Mouse (Mus musculus): ENCODE measurements around the gene Papola. TPM values are rescaled to one million over a fixed set of nuclear protein-coding genes. Genes with fewer than 3 reads are reported as not detected.

The Papola gene
- polyA plus RNA-seq, 1 experiment from 2014 or later = 256 TPM

DNA sequence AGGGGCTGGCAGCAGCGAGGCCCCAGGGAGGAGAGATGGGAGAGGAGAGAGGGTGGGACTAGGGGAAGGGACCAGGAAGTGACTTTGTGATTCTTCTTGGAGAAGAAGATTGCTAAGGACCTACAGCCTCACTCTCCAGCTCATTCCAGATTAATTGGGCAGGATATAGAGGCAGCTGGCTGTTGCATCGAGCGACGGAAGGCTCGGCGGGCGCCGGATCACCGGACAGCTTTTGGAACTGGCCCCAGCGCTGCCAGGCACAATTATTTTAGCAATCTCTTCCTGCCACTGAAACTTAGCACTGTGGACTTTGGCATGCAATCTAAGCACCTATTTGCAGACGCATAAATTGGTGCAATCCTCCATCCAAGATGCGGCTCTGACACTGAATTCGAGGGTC is 92.4 kb downstream of the Papola start:
- Histone ChIP-seq H3K27ac (ENCODE audit: low read depth, low read length) (no peak overlapping the region), H3K9me3 (ENCODE audit: control insufficient read depth, low read length) (no peaks in the 10 kb centered on the region; the same call in 1 of the 2 replicates), H3K27me3 (ENCODE audit: control insufficient read depth, insufficient read depth, low read length) (no peaks in the 10 kb centered on the region), H3K4me1 (replicated peaks; ENCODE audit: control insufficient read depth, insufficient read depth, low read length) (peaks cover 7% of the 10 kb centered on the region; the same call in 1 of the 2 replicates), H3K36me3 (ENCODE audit: control insufficient read depth, insufficient read depth, low read length) (no peaks in the 10 kb centered on the region), H3K4me3 (ENCODE audit: low read depth, low read length) (no peak overlapping the region), H3K4me2 (ENCODE audit: low read depth, low read length, severe bottlenecking) (no peak overlapping the region), H3K9ac (ENCODE audit: low read length) (no peak overlapping the region)
- DNase-seq (ENCODE audit: low spot score) (no peak), ATAC-seq (replicated peaks; ENCODE audit: low FRiP score) (no peak)
- 93% methylated on average over 13 of the region's 13 CpGs for WGBS

DNA sequence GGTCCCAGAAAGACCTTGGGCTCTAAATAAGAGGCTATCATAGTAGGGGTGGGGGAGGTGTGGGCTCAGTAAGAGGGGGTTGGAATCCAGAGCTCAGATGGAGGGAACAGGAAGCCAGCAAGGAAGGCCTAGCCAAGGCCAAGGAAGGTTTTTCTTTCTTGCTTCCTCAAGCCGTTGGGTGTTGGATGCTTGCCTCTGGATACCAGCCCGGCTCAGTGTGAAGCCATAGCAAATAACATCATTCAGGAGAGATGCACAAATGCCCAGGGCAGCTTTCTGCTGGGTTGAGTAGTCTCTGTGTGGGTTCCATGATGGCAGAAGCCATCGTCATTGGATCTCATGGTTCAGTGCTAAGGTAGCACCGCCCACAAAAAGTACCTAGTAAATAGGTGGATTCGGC is 94.3 kb downstream of the Papola start:
- H3K27me3 ChIP-seq (ENCODE audit: control insufficient read depth, insufficient read depth, low read length) = no peaks in the 10 kb centered on the region
- WGBS = 91% methylated on average over 5 of the region's 5 CpGs
- no peak for ATAC-seq (replicated peaks; ENCODE audit: low FRiP score)

GRCm38 (mm10) chr12:105883799-105884514 is 99.5 kb downstream of the Papola start:
- Histone ChIP-seq H3K27ac (ENCODE audit: low read depth, low read length) (peak overlapping the region; percentile 55; the same call in 1 of the 2 replicates), H3K36me3 (ENCODE audit: control insufficient read depth, insufficient read depth, low read length) (no peaks in the 10 kb centered on the region)
- peak; percentile 22 for ATAC-seq (replicated peaks; ENCODE audit: low FRiP score)

More for the DNA sequence above, 94.3 kb downstream of the Papola start:
- no peak for DNase-seq (ENCODE audit: low spot score)
- no peak overlapping the region for H3K4me2 ChIP-seq (ENCODE audit: low read depth, low read length, severe bottlenecking)
- H3K9me3 ChIP-seq (ENCODE audit: control insufficient read depth, low read length) = no peaks in the 10 kb centered on the region; the same call in 1 of the 2 replicates
- no peak overlapping the region for H3K4me3 ChIP-seq (ENCODE audit: low read depth, low read length)
- peaks cover 7% of the 10 kb centered on the region; the same call in 1 of the 2 replicates for H3K4me1 ChIP-seq (replicated peaks; ENCODE audit: control insufficient read depth, insufficient read depth, low read length)
- H3K36me3 ChIP-seq (ENCODE audit: control insufficient read depth, insufficient read depth, low read length) = no peaks in the 10 kb centered on the region
- no peak overlapping the region for H3K27ac ChIP-seq (ENCODE audit: low read depth, low read length)
- no peak overlapping the region for H3K9ac ChIP-seq (ENCODE audit: low read length)

DNA sequence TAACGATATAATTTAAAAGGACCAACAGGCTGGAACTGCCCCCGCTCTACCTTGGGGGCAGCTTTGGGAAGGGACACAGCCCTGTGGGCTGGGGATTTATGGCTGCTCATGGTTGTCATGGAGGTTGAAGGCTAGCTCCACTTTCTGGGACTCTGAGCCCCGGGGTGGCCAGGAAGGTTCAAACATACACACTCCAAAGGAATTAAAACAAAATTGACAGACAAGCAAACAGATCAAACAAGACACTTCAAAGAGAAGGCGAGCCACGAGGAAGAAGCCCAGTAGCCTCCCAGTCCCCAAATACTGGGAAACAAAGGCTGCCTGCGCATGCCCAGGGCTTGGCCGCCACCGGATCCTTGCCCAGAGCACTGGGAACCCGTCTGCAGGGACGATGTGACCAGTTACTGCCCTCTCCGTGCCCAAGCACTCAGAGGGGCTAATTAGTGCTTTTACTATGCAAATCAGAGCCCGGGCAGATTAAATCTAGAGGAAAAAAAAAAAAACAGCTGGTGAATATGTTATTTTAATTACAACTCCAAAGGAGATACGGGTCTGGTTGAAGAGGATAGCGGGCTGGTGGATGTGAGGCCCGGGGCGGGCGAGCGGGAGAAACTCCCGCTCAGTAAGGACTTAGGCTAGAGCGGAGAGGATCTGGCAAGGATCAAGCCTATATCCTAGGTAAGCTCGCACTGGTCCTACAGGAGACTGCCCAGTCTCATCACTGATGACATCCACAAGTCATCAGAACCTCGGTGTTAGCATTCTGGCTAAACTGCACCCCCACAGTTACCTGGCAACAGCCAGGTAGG is 100.2 kb downstream of the Papola start:
- Histone ChIP-seq H3K4me1 (replicated peaks; ENCODE audit: control insufficient read depth, insufficient read depth, low read length) (peaks cover 7% of the 10 kb centered on the region; the same call in 1 of the 2 replicates), H3K9ac (ENCODE audit: low read length) (no peak overlapping the region), H3K27ac (ENCODE audit: low read depth, low read length) (peak overlapping the region; percentile 55), H3K4me3 (ENCODE audit: low read depth, low read length) (no peak overlapping the region), H3K36me3 (ENCODE audit: control insufficient read depth, insufficient read depth, low read length) (no peaks in the 10 kb centered on the region), H3K27me3 (ENCODE audit: control insufficient read depth, insufficient read depth, low read length) (no peaks in the 10 kb centered on the region), H3K4me2 (ENCODE audit: low read depth, low read length, severe bottlenecking) (no peak overlapping the region; the same call in 1 of the 2 replicates), H3K9me3 (ENCODE audit: control insufficient read depth, low read length) (no peaks in the 10 kb centered on the region)
- 32% methylated on average over 22 of the region's 22 CpGs for WGBS
- ATAC-seq (replicated peaks; ENCODE audit: low FRiP score) = peak; percentile 80
- DNase-seq (ENCODE audit: low spot score) = peak; percentile 68

More at GRCm38 (mm10) chr12:105883799-105884514, 99.5 kb downstream of the Papola start:
- no peak for DNase-seq (ENCODE audit: low spot score)
- Histone ChIP-seq H3K9ac (ENCODE audit: low read length) (no peak overlapping the region), H3K4me1 (replicated peaks; ENCODE audit: control insufficient read depth, insufficient read depth, low read length) (peaks cover 7% of the 10 kb centered on the region; the same call in 1 of the 2 replicates), H3K9me3 (ENCODE audit: control insufficient read depth, low read length) (no peaks in the 10 kb centered on the region; the same call in 1 of the 2 replicates), H3K27me3 (ENCODE audit: control insufficient read depth, insufficient read depth, low read length) (no peaks in the 10 kb centered on the region), H3K4me2 (ENCODE audit: low read depth, low read length, severe bottlenecking) (no peak overlapping the region), H3K4me3 (ENCODE audit: low read depth, low read length) (no peak overlapping the region)
- WGBS = 84% methylated on average over 12 of the region's 12 CpGs

Small RNA genes within 50 kb of the gene (microRNA-seq; reads per million reads assigned to microRNA genes)
- not detected for gene Gm22120 (ENCODE audit: insufficient number of aligned reads)

Other genes starting within 250 kb of the Papola start
- gene Bdkrb2, start 221.5 kb upstream of the Papola start, polyA plus RNA-seq (2014; fragmentation: Nextera tagmentation; extraction: Ambion mirVana) = 0.11 and 0.39 TPM in 2 replicates
- gene Bdkrb1, start 181.6 kb upstream of the Papola start, polyA plus RNA-seq (2014; fragmentation: Nextera tagmentation; extraction: Ambion mirVana) = not detected in 2 replicates
- gene Gskip, start 99.9 kb upstream of the Papola start, polyA plus RNA-seq (2014; fragmentation: Nextera tagmentation; extraction: Ambion mirVana) = 30.4 and 32.6 TPM in 2 replicates
- 15.2 and 18.2 TPM in 2 replicates for gene Atg2b, start 99.5 kb upstream of the Papola start, polyA plus RNA-seq (2014; fragmentation: Nextera tagmentation; extraction: Ambion mirVana)
- 0.13 TPM in 2 replicates for gene Ak7, start 78.7 kb upstream of the Papola start, polyA plus RNA-seq (2014; fragmentation: Nextera tagmentation; extraction: Ambion mirVana)
- 114 and 115 TPM in 2 replicates for gene Vrk1, start 225.5 kb downstream of the Papola start, polyA plus RNA-seq (2014; fragmentation: Nextera tagmentation; extraction: Ambion mirVana)

Data from forebrain, embryonic 11.5 days (tissue).